Mouse (Mus musculus): Measurements from ENCODE around the gene Ddx46. TPM values are rescaled to one million over a fixed set of nuclear protein-coding genes. Genes with fewer than 3 reads are reported as not detected.
"Not testable (repeated sequence)": the region's sequence is repeated elsewhere in the genome, so short reads cannot be mapped to it uniquely, and the experiment has no call there.

Gene Ddx46
- polyA plus RNA-seq, 1 experiment from 2014 or later = 32.4 TPM

GRCm38 (mm10) chr13:55622649-55623541 lies 11.9 kb upstream of the Ddx46 start, which contains the start of gene Caml:
Gene Caml, plus strand, starts transcription at chr13:55623005.
- whole genome bisulfite sequencing (ENCODE audit: insufficient replicate concordance) = under 1% methylated on average over 59 of the region's 59 CpGs
- peak within 1 kb of the TSS; percentile 62 for H3K4me2 ChIP-seq
- peak within 1 kb of the TSS; percentile 68 for H3K27ac ChIP-seq (ENCODE audit: low read depth, low read length)
- ATAC-seq (replicated peaks; ENCODE audit: insufficient number of reproducible peaks, low FRiP score, low TSS enrichment) = peak; percentile 95
- H3K4me1 ChIP-seq (ENCODE audit: control insufficient read depth, insufficient read depth, low read length) = peaks cover 5% of the 10 kb centered on the region; the same call in 1 of the 2 replicates
- H3K4me3 ChIP-seq (ENCODE audit: low read depth, low read length) = peak within 1 kb of the TSS; percentile 71
- no peaks in the 10 kb centered on the region for H3K9me3 ChIP-seq (replicated peaks; ENCODE audit: control insufficient read depth, low read length)
- peaks cover 2% of the 10 kb centered on the region; the same call in 1 of the 2 replicates for H3K36me3 ChIP-seq (ENCODE audit: control insufficient read depth, insufficient read depth, low read length)
- H3K9ac ChIP-seq (ENCODE audit: low read depth, low read length) = peak within 1 kb of the TSS; percentile 80
- no peaks in the 10 kb centered on the region for H3K27me3 ChIP-seq (ENCODE audit: control insufficient read depth, insufficient read depth, low read length)

DNA sequence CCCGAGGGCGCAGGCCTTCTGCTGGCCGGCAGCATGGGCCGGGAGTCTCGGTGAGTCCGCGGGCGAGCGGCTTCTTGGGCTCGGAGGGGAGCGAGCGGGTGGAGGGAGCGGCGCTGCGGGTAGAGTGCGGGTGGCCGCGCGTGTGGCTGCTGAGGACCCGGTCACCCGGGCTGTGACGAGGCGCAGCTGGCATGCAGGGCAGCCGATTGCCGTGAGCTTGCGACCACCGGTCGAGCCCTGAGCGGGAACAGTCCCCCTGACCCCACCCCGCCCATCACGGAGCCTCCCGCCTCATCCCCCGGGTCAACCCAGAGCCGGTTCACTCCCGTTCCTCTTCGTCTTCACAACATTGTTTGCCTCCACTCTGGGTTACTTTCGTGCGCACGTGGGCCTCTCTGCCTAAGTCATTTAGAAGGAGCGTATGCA lies 332 bp downstream of the Ddx46 start:
- peak overlapping the region; percentile 87 for H3K9ac ChIP-seq (ENCODE audit: low read depth, low read length)
- peak; percentile 42; the same call in 1 of the 2 replicates for ATAC-seq (replicated peaks; ENCODE audit: insufficient number of reproducible peaks, low FRiP score, low TSS enrichment)
- peak overlapping the region; percentile 18; the same call in 1 of the 2 replicates for H3K27ac ChIP-seq (ENCODE audit: low read depth, low read length)
- H3K4me3 ChIP-seq (ENCODE audit: low read depth, low read length) = peak overlapping the region; percentile 88
- H3K36me3 ChIP-seq (ENCODE audit: control insufficient read depth, insufficient read depth, low read length) = peaks cover 18% of the 10 kb centered on the region
- no peaks in the 10 kb centered on the region for H3K27me3 ChIP-seq (ENCODE audit: control insufficient read depth, insufficient read depth, low read length)
- peaks cover 8% of the 10 kb centered on the region for H3K4me1 ChIP-seq (ENCODE audit: control insufficient read depth, insufficient read depth, low read length)
- peak overlapping the region; percentile 93 for H3K4me2 ChIP-seq
- no peaks in the 10 kb centered on the region for H3K9me3 ChIP-seq (replicated peaks; ENCODE audit: control insufficient read depth, low read length)
- under 1% methylated on average over 39 of the region's 40 CpGs for WGBS (ENCODE audit: insufficient replicate concordance)

GRCm38 (mm10) chr13:55636185-55636983 lies 1.6 kb downstream of the Ddx46 start:
- 87% methylated on average over 14 of the region's 14 CpGs for WGBS (ENCODE audit: insufficient replicate concordance)
- Histone ChIP-seq H3K9me3 (replicated peaks; ENCODE audit: control insufficient read depth, low read length) (no peaks in the 10 kb centered on the region), H3K4me3 (ENCODE audit: low read depth, low read length) (no peak overlapping the region), H3K27ac (ENCODE audit: low read depth, low read length) (no peak overlapping the region), H3K4me2 (peak overlapping the region; percentile 24), H3K9ac (ENCODE audit: low read depth, low read length) (no peak overlapping the region), H3K4me1 (ENCODE audit: control insufficient read depth, insufficient read depth, low read length) (peaks cover 8% of the 10 kb centered on the region), H3K36me3 (ENCODE audit: control insufficient read depth, insufficient read depth, low read length) (peaks cover 16% of the 10 kb centered on the region), H3K27me3 (ENCODE audit: control insufficient read depth, insufficient read depth, low read length) (no peaks in the 10 kb centered on the region)
- no peak for ATAC-seq (replicated peaks; ENCODE audit: insufficient number of reproducible peaks, low FRiP score, low TSS enrichment)

DNA sequence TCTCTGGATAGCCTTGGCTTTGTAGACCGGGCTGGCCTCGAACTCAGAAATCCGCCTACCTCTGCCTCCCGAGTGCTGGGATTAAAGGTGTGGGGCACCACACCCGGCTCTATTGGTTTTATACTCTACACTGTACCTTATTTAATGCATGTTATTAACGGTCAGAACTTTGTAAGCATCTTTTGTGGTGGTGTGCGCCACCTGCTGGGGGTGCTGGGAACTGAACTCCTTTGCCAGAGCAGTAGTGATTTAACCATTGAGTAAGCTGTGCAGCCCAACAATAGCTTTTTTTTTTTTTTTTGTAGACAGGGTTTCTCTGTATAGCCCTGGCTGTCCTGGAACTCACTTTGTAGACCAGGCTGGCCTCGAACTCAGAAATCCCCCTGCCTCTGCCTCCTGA lies 5.7 kb downstream of the Ddx46 start:
- not testable (repeated sequence) for H3K27me3 ChIP-seq (ENCODE audit: control insufficient read depth, insufficient read depth, low read length); H3K4me3 ChIP-seq (ENCODE audit: low read depth, low read length); H3K9ac ChIP-seq (ENCODE audit: low read depth, low read length); H3K4me2 ChIP-seq; ATAC-seq (replicated peaks; ENCODE audit: insufficient number of reproducible peaks, low FRiP score, low TSS enrichment); H3K4me1 ChIP-seq (ENCODE audit: control insufficient read depth, insufficient read depth, low read length); H3K9me3 ChIP-seq (replicated peaks; ENCODE audit: control insufficient read depth, low read length); H3K27ac ChIP-seq (ENCODE audit: low read depth, low read length)
- 49% methylated on average over 8 of the region's 8 CpGs for WGBS (ENCODE audit: insufficient replicate concordance)
- peaks cover 14% of the 10 kb centered on the region; the same call in 1 of the 2 replicates for H3K36me3 ChIP-seq (ENCODE audit: control insufficient read depth, insufficient read depth, low read length)

DNA sequence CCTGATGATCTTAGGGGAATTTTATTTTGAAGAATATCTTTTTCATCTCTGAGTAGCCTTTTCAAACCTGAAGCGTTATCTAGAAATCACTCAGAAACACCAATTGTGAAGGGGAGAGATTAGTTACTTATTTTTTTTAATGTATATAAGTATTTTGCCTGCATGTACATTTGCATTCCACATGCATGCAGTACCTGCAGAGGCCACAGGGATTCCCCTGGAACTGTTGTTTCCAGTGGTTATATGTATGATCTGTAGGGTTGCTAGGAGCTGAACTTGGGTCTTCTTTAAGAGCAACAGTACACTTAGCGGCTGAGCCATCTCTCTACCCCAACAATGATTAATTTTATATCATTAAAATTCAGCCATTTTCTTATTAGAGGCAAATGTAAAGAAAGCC lies 9.7 kb downstream of the Ddx46 start:
- Histone ChIP-seq H3K9ac (ENCODE audit: low read depth, low read length) (no peak overlapping the region), H3K4me3 (ENCODE audit: low read depth, low read length) (no peak overlapping the region), H3K27ac (ENCODE audit: low read depth, low read length) (no peak overlapping the region), H3K4me1 (ENCODE audit: control insufficient read depth, insufficient read depth, low read length) (no peaks in the 10 kb centered on the region), H3K9me3 (replicated peaks; ENCODE audit: control insufficient read depth, low read length) (no peaks in the 10 kb centered on the region), H3K27me3 (ENCODE audit: control insufficient read depth, insufficient read depth, low read length) (no peaks in the 10 kb centered on the region), H3K36me3 (ENCODE audit: control insufficient read depth, insufficient read depth, low read length) (peaks cover 22% of the 10 kb centered on the region), H3K4me2 (no peak overlapping the region)
- ATAC-seq (replicated peaks; ENCODE audit: insufficient number of reproducible peaks, low FRiP score, low TSS enrichment) = no peak
- 90% methylated on average over 2 of the region's 2 CpGs for WGBS (ENCODE audit: insufficient replicate concordance)

- no peak overlapping the region for H3K4me3 ChIP-seq (ENCODE audit: low read depth, low read length)
- H3K9me3 ChIP-seq (replicated peaks; ENCODE audit: control insufficient read depth, low read length) = no peaks in the 10 kb centered on the region
- H3K9ac ChIP-seq (ENCODE audit: low read depth, low read length) = no peak overlapping the region
- no peak for ATAC-seq (replicated peaks; ENCODE audit: insufficient number of reproducible peaks, low FRiP score, low TSS enrichment)
- H3K4me2 ChIP-seq = no peak overlapping the region
- no peak overlapping the region for H3K27ac ChIP-seq (ENCODE audit: low read depth, low read length)
- no peaks in the 10 kb centered on the region for H3K27me3 ChIP-seq (ENCODE audit: control insufficient read depth, insufficient read depth, low read length)
- no peaks in the 10 kb centered on the region for H3K4me1 ChIP-seq (ENCODE audit: control insufficient read depth, insufficient read depth, low read length)
- H3K36me3 ChIP-seq (ENCODE audit: control insufficient read depth, insufficient read depth, low read length) = peaks cover 35% of the 10 kb centered on the region
- WGBS (ENCODE audit: insufficient replicate concordance) = 91% methylated on average over 12 of the region's 12 CpGs
Observed at GRCm38 (mm10) chr13:55650098-55650497, 15.3 kb downstream of the Ddx46 start.

- no peaks in the 10 kb centered on the region for H3K9me3 ChIP-seq (replicated peaks; ENCODE audit: control insufficient read depth, low read length)
- ATAC-seq (replicated peaks; ENCODE audit: insufficient number of reproducible peaks, low FRiP score, low TSS enrichment) = no peak
- no peaks in the 10 kb centered on the region for H3K4me1 ChIP-seq (ENCODE audit: control insufficient read depth, insufficient read depth, low read length)
- H3K4me2 ChIP-seq = no peak overlapping the region
- H3K4me3 ChIP-seq (ENCODE audit: low read depth, low read length) = no peak overlapping the region
- peaks cover 35% of the 10 kb centered on the region for H3K36me3 ChIP-seq (ENCODE audit: control insufficient read depth, insufficient read depth, low read length)
- H3K27me3 ChIP-seq (ENCODE audit: control insufficient read depth, insufficient read depth, low read length) = no peaks in the 10 kb centered on the region
- H3K9ac ChIP-seq (ENCODE audit: low read depth, low read length) = no peak overlapping the region
- no peak overlapping the region for H3K27ac ChIP-seq (ENCODE audit: low read depth, low read length)
- WGBS (ENCODE audit: insufficient replicate concordance) = 91% methylated on average over 6 of the region's 6 CpGs
Observed at GRCm38 (mm10) chr13:55650980-55651379, 16.2 kb downstream of the Ddx46 start.

GRCm38 (mm10) chr13:55668550-55668949 lies 33.7 kb downstream of the Ddx46 start:
- H3K4me3 ChIP-seq (ENCODE audit: low read depth, low read length) = no peak overlapping the region
- ATAC-seq (replicated peaks; ENCODE audit: insufficient number of reproducible peaks, low FRiP score, low TSS enrichment) = no peak
- H3K9ac ChIP-seq (ENCODE audit: low read depth, low read length) = no peak overlapping the region
- H3K27me3 ChIP-seq (ENCODE audit: control insufficient read depth, insufficient read depth, low read length) = no peaks in the 10 kb centered on the region
- H3K4me2 ChIP-seq = no peak overlapping the region
- peaks cover 63% of the 10 kb centered on the region for H3K36me3 ChIP-seq (ENCODE audit: control insufficient read depth, insufficient read depth, low read length)
- H3K9me3 ChIP-seq (replicated peaks; ENCODE audit: control insufficient read depth, low read length) = 0 out of 2 replicates have a peak, but pooled peaks cover 2% of the 10 kb centered on the region
- H3K4me1 ChIP-seq (ENCODE audit: control insufficient read depth, insufficient read depth, low read length) = no peaks in the 10 kb centered on the region
- H3K27ac ChIP-seq (ENCODE audit: low read depth, low read length) = no peak overlapping the region
- 81% methylated on average over 6 of the region's 6 CpGs for WGBS (ENCODE audit: insufficient replicate concordance)

Data from heart, embryonic 11.5 days (tissue).